16 mouse cellular contexts compared by ENCODE assay signal in the genomic region with DNA sequence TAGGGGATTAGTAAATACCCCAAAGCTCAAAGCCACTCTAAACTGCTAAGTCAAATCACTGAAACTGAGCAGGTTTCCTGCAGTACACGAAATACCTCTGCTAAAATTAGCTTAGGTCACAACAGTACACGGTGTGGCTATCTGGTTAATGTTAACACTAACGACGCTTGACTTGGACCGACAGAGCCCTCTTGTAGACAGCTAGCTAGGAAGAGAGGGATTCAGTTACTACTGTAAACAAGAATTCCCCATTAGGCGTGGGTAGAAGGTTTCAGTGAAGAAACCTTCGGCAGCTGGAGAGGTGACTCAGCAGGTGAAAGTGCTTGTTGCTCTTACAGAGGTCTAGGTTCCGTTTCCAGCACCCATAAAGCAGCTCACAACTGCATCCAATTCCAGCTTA. TPM values are rescaled to one million over a fixed set of nuclear protein-coding genes. Genes with fewer than 3 reads are reported as not detected.
DNase-seq lines count a peak whose midpoint lies in the region; ATAC-seq and TF ChIP-seq lines count a peak whose summit lies in the region.
"Had no signal": no experiment of that assay in that cellular context is flagged by ENCODE, and none has a peak within 500 bp of the region (broad histone marks: within the 10 kb centered on the region; RNA-seq: fewer than 3 reads in every experiment).

No protein-coding gene starts in this region.

- TF ChIP-seq EP300 in heart, postnatal 0 days (IDR thresholded peaks at IDR 0.05; ENCODE audit: low read depth) = no peak

- peak overlapping the region; percentile 64 for H3K27ac ChIP-seq in heart, embryonic 12.5 days (ENCODE audit: poor library complexity, severe bottlenecking)
- no peak overlapping the region for H3K27ac ChIP-seq in embryonic facial prominence, embryonic 10.5 days (replicated peaks)
- peak overlapping the region; percentile 71 for H3K27ac ChIP-seq in heart, postnatal 0 days (ENCODE audit: low read depth)
- H3K27ac ChIP-seq: forebrain, embryonic 15.5 days; limb, embryonic 12.5 days; midbrain, embryonic 10.5 days had no signal

- no peak for TF ChIP-seq CTCF in heart, postnatal 0 days (IDR thresholded peaks at IDR 0.05; ENCODE audit: low read depth)

- H3K36me3 ChIP-seq in heart, embryonic 12.5 days = peaks cover 32% of the 10 kb centered on the region
- peaks cover 6% of the 10 kb centered on the region for H3K36me3 ChIP-seq in embryonic facial prominence, embryonic 10.5 days (replicated peaks)
- H3K36me3 ChIP-seq in heart, postnatal 0 days (replicated peaks; ENCODE audit: control insufficient read depth, insufficient read depth, low read length) = peaks cover 35% of the 10 kb centered on the region

- ATAC-seq in heart, embryonic 12.5 days (ENCODE audit: insufficient number of reproducible peaks, low FRiP score) = no peak
- peak; percentile 80 for ATAC-seq in heart, postnatal 0 days (ENCODE audit: insufficient read depth, low read depth)
- ATAC-seq: forebrain, embryonic 15.5 days; inflammation-experienced regulatory T-cells, adult 6 months had no signal

- 25% methylated on average over 8 of the region's 8 CpGs for WGBS in heart, embryonic 12.5 days
- 57% methylated on average over 8 of the region's 8 CpGs for WGBS in embryonic facial prominence, embryonic 10.5 days
- WGBS in heart, postnatal 0 days = 20% methylated on average over 8 of the region's 8 CpGs

- H3K4me1 ChIP-seq in heart, embryonic 12.5 days (replicated peaks) = peaks cover 36% of the 10 kb centered on the region
- peaks cover 19% of the 10 kb centered on the region for H3K4me1 ChIP-seq in embryonic facial prominence, embryonic 10.5 days
- H3K4me1 ChIP-seq in heart, postnatal 0 days (ENCODE audit: control insufficient read depth, insufficient read depth) = peaks cover 11% of the 10 kb centered on the region; the same call in 1 of the 2 replicates

- DNase-seq in heart, adult 11 months = no peak
- DNase-seq in embryonic facial prominence, embryonic 10.5 days (ENCODE audit: low spot score) = peak; percentile 44
- DNase-seq in heart, postnatal 0 days (ENCODE audit: low spot score) = peak; percentile 81
- peak; percentile 25 to 55 for DNase-seq in kidney, postnatal 25 days
- no peak for DNase-seq in cerebellum, adult 9-10 months
- no peak for DNase-seq in thymus, postnatal 4 days
- no peak for DNase-seq in cerebellum, postnatal 25 days
- DNase-seq: adrenal gland, postnatal 10 days; cerebellum, postnatal 10 days; lung, postnatal 10 days; thymus, postnatal 36 days had no signal

- no peaks in the 10 kb centered on the region for H3K9me3 ChIP-seq in heart, embryonic 12.5 days (replicated peaks)
- no peaks in the 10 kb centered on the region for H3K9me3 ChIP-seq in embryonic facial prominence, embryonic 10.5 days
- no peaks in the 10 kb centered on the region for H3K9me3 ChIP-seq in heart, postnatal 0 days (replicated peaks; ENCODE audit: control insufficient read depth, low read length)
- H3K9me3 ChIP-seq: forebrain, embryonic 15.5 days; limb, embryonic 12.5 days; midbrain, embryonic 10.5 days had no signal

- H3K9ac ChIP-seq in heart, embryonic 12.5 days = no peak overlapping the region
- no peak overlapping the region for H3K9ac ChIP-seq in heart, postnatal 0 days (replicated peaks; ENCODE audit: low read depth, low read length)
- H3K9ac ChIP-seq: forebrain, embryonic 15.5 days; limb, embryonic 12.5 days had no signal

- no peak overlapping the region for H3K4me3 ChIP-seq in heart, embryonic 12.5 days
- no peak overlapping the region for H3K4me3 ChIP-seq in embryonic facial prominence, embryonic 10.5 days
- peak overlapping the region; percentile 20; the same call in 1 of the 2 replicates for H3K4me3 ChIP-seq in heart, postnatal 0 days (ENCODE audit: low read depth, low read length)
- H3K4me3 ChIP-seq: forebrain, embryonic 15.5 days; limb, embryonic 12.5 days; midbrain, embryonic 10.5 days had no signal

- H3K27me3 ChIP-seq in heart, embryonic 12.5 days (replicated peaks) = no peaks in the 10 kb centered on the region
- no peaks in the 10 kb centered on the region for H3K27me3 ChIP-seq in embryonic facial prominence, embryonic 10.5 days (replicated peaks; ENCODE audit: low read depth, poor library complexity, severe bottlenecking)
- no peaks in the 10 kb centered on the region for H3K27me3 ChIP-seq in heart, postnatal 0 days (ENCODE audit: control insufficient read depth, insufficient read depth, low read length)
- H3K27me3 ChIP-seq: forebrain, embryonic 15.5 days; limb, embryonic 12.5 days had no signal

- peak overlapping the region; percentile 49 for H3K4me2 ChIP-seq in heart, embryonic 12.5 days
- peak overlapping the region; percentile 49 for H3K4me2 ChIP-seq in heart, postnatal 0 days (ENCODE audit: low read depth, low read length)
- H3K4me2 ChIP-seq: forebrain, embryonic 15.5 days; limb, embryonic 12.5 days had no signal

RNA-seq across cellular contexts. Expression of a gene that starts 6.2 kb away (rescaled TPM):
- polyA plus RNA-seq in heart, embryonic 12.5 days (2016; fragmentation: Nextera tagmentation; extraction: Ambion mirVana) = 50.3 and 52.7 TPM in 2 replicates
- 9.9 and 10.2 TPM in 2 replicates for polyA plus RNA-seq in embryonic facial prominence, embryonic 10.5 days (2016; fragmentation: Nextera tagmentation; extraction: Ambion mirVana)
- total RNA-seq in heart, postnatal 0 days (2014; rRNA removed; ENCODE audit: low replicate concordance) = 241 and 242 TPM in 2 replicates
- 69.0 and 75.0 TPM in 2 replicates for polyA plus RNA-seq in heart, postnatal 0 days (2015; fragmentation: Nextera tagmentation; extraction: Ambion mirVana)

RNA-seq across cellular contexts. Expression of a gene that starts 57.5 kb away (rescaled TPM):
- 22.5 and 24.0 TPM in 2 replicates for polyA plus RNA-seq in heart, embryonic 12.5 days (2016; fragmentation: Nextera tagmentation; extraction: Ambion mirVana)
- polyA plus RNA-seq in embryonic facial prominence, embryonic 10.5 days (2016; fragmentation: Nextera tagmentation; extraction: Ambion mirVana) = 13.8 and 15.1 TPM in 2 replicates
- total RNA-seq in heart, postnatal 0 days (2014; rRNA removed; ENCODE audit: low replicate concordance) = 3.2 and 4.4 TPM in 2 replicates
- 9.8 and 9.9 TPM in 2 replicates for polyA plus RNA-seq in heart, postnatal 0 days (2015; fragmentation: Nextera tagmentation; extraction: Ambion mirVana)

Comparison
In these comparisons a context has a peak if more than half of its experiments do, and no peak if none do; other contexts are left out.
1. DNase-seq: peak in embryonic facial prominence, embryonic 10.5 days (single experiment), heart, postnatal 0 days (single experiment) and kidney, postnatal 25 days (2 of 2); none in heart, adult 11 months (single experiment), cerebellum, adult 9-10 months (single experiment), thymus, postnatal 4 days (single experiment) and cerebellum, postnatal 25 days (0 of 2).